44 mouse cellular contexts compared by ENCODE assay signal in genomic region chr1:151266703-151267102, GRCm38 (mm10). TPM values are rescaled to one million over a fixed set of nuclear protein-coding genes. Genes with fewer than 3 reads are reported as not detected.
"Had no signal": no experiment of that assay in that cellular context is flagged by ENCODE, and none has a peak within 500 bp of the region (broad histone marks: within the 10 kb centered on the region; RNA-seq: fewer than 3 reads in every experiment).

No protein-coding gene starts in this region.

- H3K27me3 ChIP-seq: limb, embryonic 12.5 days; limb, embryonic 13.5 days; limb, embryonic 15.5 days; liver, embryonic 12.5 days; liver, embryonic 13.5 days; liver, embryonic 15.5 days; lung, embryonic 15.5 days; megakaryocyte, embryonic 14.5 days; midbrain, embryonic 12.5 days; midbrain, embryonic 15.5 days; neural tube, embryonic 12.5 days had no signal

- H3K9ac ChIP-seq: limb, embryonic 12.5 days; limb, embryonic 13.5 days; limb, embryonic 15.5 days; liver, embryonic 12.5 days; liver, embryonic 13.5 days; liver, embryonic 14.5 days; liver, embryonic 15.5 days; liver, postnatal 0 days; lung, embryonic 14.5 days; lung, embryonic 15.5 days; midbrain, embryonic 12.5 days; midbrain, embryonic 15.5 days; neural tube, embryonic 12.5 days had no signal

- H3K4me3 ChIP-seq: left cerebral cortex, adult 2 months; limb, embryonic 10.5 days; limb, embryonic 12.5 days; limb, embryonic 13.5 days; limb, embryonic 15.5 days; liver, embryonic 12.5 days; liver, embryonic 13.5 days; liver, embryonic 15.5 days; lung, embryonic 15.5 days; megakaryocyte, embryonic 14.5 days; midbrain, embryonic 10.5 days; midbrain, embryonic 12.5 days; midbrain, embryonic 15.5 days; myocyte; neural tube, embryonic 12.5 days had no signal

- H3K27ac ChIP-seq: left cerebral cortex, adult 2 months; limb, embryonic 10.5 days; limb, embryonic 12.5 days; limb, embryonic 13.5 days; limb, embryonic 15.5 days; liver, embryonic 12.5 days; liver, embryonic 13.5 days; liver, embryonic 14.5 days; liver, embryonic 15.5 days; lung, embryonic 15.5 days; macrophage; midbrain, embryonic 10.5 days; midbrain, embryonic 12.5 days; midbrain, embryonic 15.5 days; neural tube, embryonic 12.5 days had no signal

- ATAC-seq: liver, embryonic 12.5 days; liver, postnatal 0 days; lung, postnatal 0 days; midbrain, embryonic 15.5 days; midbrain, embryonic 16.5 days had no signal

- H3K4me1 ChIP-seq: limb, embryonic 12.5 days; limb, embryonic 13.5 days; limb, embryonic 15.5 days; liver, embryonic 13.5 days; lung, embryonic 15.5 days; midbrain, embryonic 10.5 days; midbrain, embryonic 12.5 days; midbrain, embryonic 15.5 days; neural tube, embryonic 12.5 days had no signal

- DNase-seq: left cerebral cortex, postnatal 4 days; liver; liver, embryonic 13.5 days; liver, postnatal 0 days; lung, adult 18-20 months; lung, adult 2 months; lung, embryonic 14.5 days; lung, postnatal 10 days; lung, postnatal 14 days; lung, postnatal 4 days; midbrain, embryonic 14.5 days had no signal

- H3K36me3 ChIP-seq: limb, embryonic 10.5 days; limb, embryonic 12.5 days; limb, embryonic 13.5 days; limb, embryonic 15.5 days; liver, embryonic 12.5 days; liver, embryonic 13.5 days; liver, embryonic 15.5 days; lung, embryonic 15.5 days; midbrain, embryonic 10.5 days; midbrain, embryonic 12.5 days; midbrain, embryonic 15.5 days; neural tube, embryonic 12.5 days had no signal

- H3K4me2 ChIP-seq: limb, embryonic 12.5 days; limb, embryonic 13.5 days; limb, embryonic 15.5 days; liver, embryonic 11.5 days; liver, embryonic 12.5 days; liver, embryonic 13.5 days; liver, embryonic 15.5 days; lung, embryonic 14.5 days; lung, embryonic 15.5 days; midbrain, embryonic 12.5 days; midbrain, embryonic 15.5 days; neural tube, embryonic 12.5 days had no signal

- H3K9me3 ChIP-seq: limb, embryonic 10.5 days; limb, embryonic 12.5 days; limb, embryonic 13.5 days; limb, embryonic 15.5 days; liver, embryonic 12.5 days; liver, embryonic 13.5 days; liver, embryonic 15.5 days; lung, embryonic 15.5 days; midbrain, embryonic 10.5 days; midbrain, embryonic 12.5 days; midbrain, embryonic 15.5 days; neural tube, embryonic 12.5 days had no signal

RNA-seq across cellular contexts. Expression of gene Gm47996, which starts 56.8 kb away (rescaled TPM):
- total RNA-seq: left cerebral cortex, adult 18-20 months; left cerebral cortex, adult 2 months; left cerebral cortex, adult 8-10 months; left cerebral cortex, postnatal 10 days; left cerebral cortex, postnatal 14 days; left cerebral cortex, postnatal 25 days; left cerebral cortex, postnatal 36 days; left cerebral cortex, postnatal 4 days; liver, adult 2 months; megakaryocyte progenitor cell, adult 5-6 weeks; megakaryocyte, adult 5-6 weeks; megakaryocyte-erythroid progenitor cell, adult 5-6 weeks; midbrain, postnatal 0 days; monocyte, adult 5-6 weeks had no signal
- polyA plus RNA-seq: limb, embryonic 12.5 days; limb, embryonic 13.5 days; liver, adult 2 months; lung, adult 2 months; lung, embryonic 14.5 days; lung, embryonic 15.5 days; lung, embryonic 16.5 days; lung, postnatal 0 days; macrophage; midbrain, embryonic 14.5 days; midbrain, embryonic 15.5 days; midbrain, embryonic 16.5 days; midbrain, postnatal 0 days; neural tube, embryonic 11.5 days; neural tube, embryonic 12.5 days had no signal
